In genomic region chr14:23131736-23132519, GRCm38 (mm10) we compare ENCODE assay signal across 16 mouse cellular contexts.
DNase-seq lines count a peak whose midpoint lies in the region; ATAC-seq and TF ChIP-seq lines count a peak whose summit lies in the region.
"Had no signal": no experiment of that assay in that cellular context is flagged by ENCODE, and none has a peak within 500 bp of the region (broad histone marks: within the 10 kb centered on the region; RNA-seq: fewer than 3 reads in every experiment).

No protein-coding gene starts in this region.

- peak overlapping the region; percentile 62 for H3K27ac ChIP-seq in kidney, postnatal 0 days
- 0 out of 2 replicates have a peak overlapping the region, but pooled peaks have one; percentile 20 for H3K27ac ChIP-seq in lung, postnatal 0 days (ENCODE audit: low read length)
- H3K27ac ChIP-seq: embryonic facial prominence, embryonic 12.5 days; forebrain, embryonic 13.5 days; liver, embryonic 15.5 days had no signal

- no peak for TF ChIP-seq CTCF in kidney, postnatal 0 days (IDR thresholded peaks at IDR 0.05; ENCODE audit: low read depth)
- TF ChIP-seq CTCF in lung, postnatal 0 days (IDR thresholded peaks at IDR 0.05), result no peak

- H3K4me1 ChIP-seq in kidney, postnatal 0 days (replicated peaks; ENCODE audit: insufficient read depth, low read length), result no peaks in the 10 kb centered on the region
- no peaks in the 10 kb centered on the region for H3K4me1 ChIP-seq in lung, postnatal 0 days (ENCODE audit: insufficient read depth, low read depth, low read length)
- H3K4me1 ChIP-seq: embryonic facial prominence, embryonic 12.5 days; forebrain, embryonic 13.5 days; heart, embryonic 12.5 days; liver, embryonic 15.5 days had no signal

- H3K36me3 ChIP-seq in kidney, postnatal 0 days (ENCODE audit: insufficient read depth, low read length), result no peaks in the 10 kb centered on the region
- H3K36me3 ChIP-seq in lung, postnatal 0 days (ENCODE audit: insufficient read depth, low read length), result no peaks in the 10 kb centered on the region
- H3K36me3 ChIP-seq: embryonic facial prominence, embryonic 12.5 days; heart, embryonic 12.5 days; liver, embryonic 15.5 days had no signal

- WGBS in kidney, postnatal 0 days, result 53% methylated on average over 7 of the region's 7 CpGs
- 35% methylated on average over 7 of the region's 7 CpGs for WGBS in lung, postnatal 0 days

- H3K9me3 ChIP-seq in kidney, postnatal 0 days (replicated peaks; ENCODE audit: low read length), result no peaks in the 10 kb centered on the region
- H3K9me3 ChIP-seq in lung, postnatal 0 days (ENCODE audit: low read length), result no peaks in the 10 kb centered on the region
- H3K9me3 ChIP-seq: embryonic facial prominence, embryonic 12.5 days; forebrain, embryonic 13.5 days; heart, embryonic 12.5 days; liver, embryonic 15.5 days had no signal

- no peaks in the 10 kb centered on the region for H3K27me3 ChIP-seq in kidney, postnatal 0 days (ENCODE audit: insufficient read depth, low read length)
- no peaks in the 10 kb centered on the region for H3K27me3 ChIP-seq in lung, postnatal 0 days (replicated peaks; ENCODE audit: insufficient read depth, low read length)
- H3K27me3 ChIP-seq: embryonic facial prominence, embryonic 12.5 days; forebrain, embryonic 13.5 days; heart, embryonic 12.5 days; liver, embryonic 15.5 days; Patski had no signal

- DNase-seq in urinary bladder, postnatal 14 days (ENCODE audit: low spot score), result peak; percentile 10
- DNase-seq in urinary bladder, postnatal 10 days (ENCODE audit: low spot score), result no peak
- peak; percentile 81 for DNase-seq in kidney, postnatal 0 days (ENCODE audit: low spot score)
- DNase-seq in lung, postnatal 0 days (ENCODE audit: low spot score), result peak; percentile 87
- no peak for DNase-seq in thymus, postnatal 0 days (ENCODE audit: low spot score)
- DNase-seq in spleen, postnatal 14 days (ENCODE audit: low spot score in 2 of 2), result no peak
- DNase-seq: cerebellum, postnatal 10 days; heart, postnatal 4 days; layer of hippocampus, adult 9-11 months; thymus, adult 2 months had no signal

- no peak overlapping the region for H3K4me2 ChIP-seq in kidney, postnatal 0 days (ENCODE audit: low read length)
- no peak overlapping the region for H3K4me2 ChIP-seq in lung, postnatal 0 days (replicated peaks; ENCODE audit: low read depth, low read length)
- H3K4me2 ChIP-seq: embryonic facial prominence, embryonic 12.5 days; forebrain, embryonic 13.5 days; heart, embryonic 12.5 days; liver, embryonic 15.5 days had no signal

- H3K4me3 ChIP-seq in kidney, postnatal 0 days (replicated peaks; ENCODE audit: low read depth, low read length), result no peak overlapping the region
- H3K4me3 ChIP-seq in lung, postnatal 0 days (ENCODE audit: low read depth, low read length), result no peak overlapping the region
- H3K4me3 ChIP-seq: embryonic facial prominence, embryonic 12.5 days; forebrain, embryonic 13.5 days; heart, embryonic 12.5 days; liver, embryonic 15.5 days had no signal

- no peak for ATAC-seq in kidney, postnatal 0 days (replicated peaks; ENCODE audit: low FRiP score, low read depth)
- ATAC-seq in lung, postnatal 0 days, result peak; percentile 94
- no peak for ATAC-seq in activated CD4-positive, CD25-positive, alpha-beta regulatory T cell, adult 4 months
- ATAC-seq: forebrain, embryonic 13.5 days; Patski had no signal

- peak; percentile 79 for TF ChIP-seq EP300 in lung, postnatal 0 days (IDR thresholded peaks at IDR 0.05)

- H3K9ac ChIP-seq in kidney, postnatal 0 days (ENCODE audit: low read depth, low read length), result no peak overlapping the region
- no peak overlapping the region for H3K9ac ChIP-seq in lung, postnatal 0 days (replicated peaks; ENCODE audit: low read depth)
- H3K9ac ChIP-seq: embryonic facial prominence, embryonic 12.5 days; forebrain, embryonic 13.5 days; heart, embryonic 12.5 days; liver, embryonic 15.5 days had no signal

Comparison
In these comparisons a context has a peak if more than half of its experiments do, and no peak if none do; other contexts are left out.
1. DNase-seq: peak in urinary bladder, postnatal 14 days (single experiment), kidney, postnatal 0 days (single experiment) and lung, postnatal 0 days (single experiment); none in urinary bladder, postnatal 10 days (single experiment), thymus, postnatal 0 days (single experiment) and spleen, postnatal 14 days (0 of 2).